Mouse (Mus musculus) right cerebral cortex, postnatal 4 days (tissue): ENCODE data around the gene Vps33a.

Experiments used
- DNase-seq: peaks from one replicate; pipeline ENCODE4 v3.0.0-alpha.2; 2022

The Vps33a gene

DNA sequence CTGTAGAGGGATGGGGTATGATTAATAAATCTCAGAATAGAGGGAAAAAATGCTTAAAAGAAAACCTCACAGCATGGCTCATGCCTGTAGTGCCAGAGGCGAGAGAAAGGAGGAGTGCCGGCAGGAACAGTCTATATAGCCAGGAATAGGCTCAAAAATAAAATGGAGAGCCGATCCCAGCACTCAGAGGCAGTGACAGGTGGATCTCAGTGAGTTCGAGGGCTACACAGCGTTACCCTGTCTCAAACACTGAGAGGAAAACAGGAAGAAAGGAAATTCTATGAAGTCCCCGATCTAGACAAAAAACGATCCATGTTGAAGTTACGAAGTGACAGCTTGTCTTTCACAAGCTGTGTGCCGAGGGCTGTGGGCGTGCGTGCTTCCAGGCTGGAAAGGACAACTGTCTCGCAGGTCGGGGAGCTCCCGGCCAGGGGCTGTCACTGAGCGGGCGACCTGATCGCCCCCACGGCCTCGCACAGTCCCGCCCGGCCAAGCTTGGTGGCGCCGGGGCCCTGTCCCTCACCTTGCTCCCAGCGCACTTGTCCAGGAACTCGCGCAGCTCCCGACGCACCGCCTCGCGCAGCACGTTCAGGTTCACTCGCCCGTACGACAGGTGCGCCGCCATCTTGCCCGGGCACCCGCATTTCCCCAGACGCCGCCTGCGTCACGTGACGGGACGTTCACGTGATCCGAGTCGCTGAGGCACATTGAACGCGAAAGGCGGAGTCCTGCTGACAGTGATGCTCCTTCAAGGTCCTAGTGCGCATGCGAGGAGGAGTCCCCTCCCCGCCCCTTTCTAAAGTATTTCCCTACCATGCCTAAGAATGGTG lies at the start of gene Vps33a:
Gene Vps33a (minus strand): TSS at position 682 of the 830 bp plus-strand sequence.
- peak; percentile 99 for DNase-seq

DNA sequence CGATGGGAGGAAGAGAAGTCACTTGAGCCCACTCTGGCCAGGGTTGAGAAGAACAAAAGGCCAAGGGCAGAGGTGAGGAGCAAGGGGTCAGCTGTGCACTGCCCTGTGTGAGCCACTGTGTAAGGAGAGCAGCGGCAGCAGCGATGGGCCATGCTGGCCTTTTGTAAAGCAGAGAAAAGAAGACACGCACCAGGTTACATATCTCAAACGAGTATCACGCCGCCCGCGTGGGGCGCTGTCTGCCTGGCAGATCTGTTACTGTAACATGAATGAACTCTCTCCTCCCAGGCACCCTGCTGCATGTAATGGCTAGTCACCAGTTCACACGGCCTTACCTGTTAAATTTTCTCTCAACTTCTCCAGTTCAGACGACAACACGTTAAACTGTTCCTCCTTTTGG lies 49.6 kb upstream of the Vps33a start:
- no peak for DNase-seq

DNA sequence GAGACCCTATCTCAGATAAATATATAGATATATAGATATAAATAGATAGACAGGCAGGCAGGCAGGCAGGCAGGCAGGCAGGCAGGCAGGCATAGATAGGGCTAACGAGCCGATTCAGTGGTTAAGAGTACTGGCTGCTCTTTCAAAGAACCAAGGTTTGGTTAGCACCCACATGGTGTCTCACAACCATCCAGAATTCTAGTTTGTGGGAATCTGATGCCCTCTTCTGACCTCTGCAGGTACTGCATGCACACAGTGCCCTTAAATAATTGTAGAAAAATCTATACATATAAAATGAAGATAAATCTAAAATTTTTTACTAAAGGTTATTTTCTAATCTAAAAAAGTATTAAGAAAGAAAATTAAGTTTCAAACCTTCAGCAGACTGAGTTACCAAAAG lies 45.7 kb upstream of the Vps33a start:
- DNase-seq: peak; percentile 32

DNA sequence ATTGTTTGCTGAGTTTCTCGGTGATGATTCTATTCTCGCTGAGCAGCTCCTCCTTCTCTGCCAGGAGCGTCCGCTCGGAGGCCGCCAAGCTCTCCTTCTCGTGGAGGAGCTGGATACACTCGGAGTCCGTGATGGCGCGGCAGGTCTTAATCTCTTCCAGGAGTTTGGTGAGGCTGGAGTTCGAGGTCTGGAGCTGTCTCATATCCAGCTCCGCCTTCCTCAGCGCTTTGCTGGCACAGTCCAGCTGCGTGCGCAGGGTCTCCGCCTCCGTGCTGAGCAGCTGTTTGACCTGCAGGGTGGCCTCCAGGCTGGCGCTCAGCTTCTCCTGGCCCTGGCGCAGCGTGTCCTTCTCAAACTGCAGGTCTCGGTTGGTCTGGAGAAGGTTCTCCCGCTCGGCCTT lies 41.4 kb upstream of the Vps33a start:
- DNase-seq: no peak

DNA sequence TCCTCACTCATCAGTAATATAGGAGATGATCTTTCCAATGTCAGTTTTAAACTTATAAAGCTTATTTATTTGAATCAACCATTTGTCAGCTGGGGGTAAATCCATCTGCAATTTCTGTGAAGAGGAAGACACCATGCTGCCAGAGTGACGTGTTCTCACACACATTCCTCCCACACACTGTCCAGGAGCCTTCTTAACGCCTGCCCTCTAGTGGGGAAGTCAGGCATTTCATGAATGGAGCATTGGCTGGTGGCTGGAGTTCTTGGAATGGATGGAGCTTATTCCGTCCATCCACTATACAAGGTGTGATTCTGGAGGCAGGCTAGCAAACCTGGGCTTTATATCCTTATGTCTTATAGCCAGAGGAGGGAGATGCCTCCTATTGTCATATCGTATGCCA lies 37.0 kb upstream of the Vps33a start:
- peak; percentile 80 for DNase-seq

DNA sequence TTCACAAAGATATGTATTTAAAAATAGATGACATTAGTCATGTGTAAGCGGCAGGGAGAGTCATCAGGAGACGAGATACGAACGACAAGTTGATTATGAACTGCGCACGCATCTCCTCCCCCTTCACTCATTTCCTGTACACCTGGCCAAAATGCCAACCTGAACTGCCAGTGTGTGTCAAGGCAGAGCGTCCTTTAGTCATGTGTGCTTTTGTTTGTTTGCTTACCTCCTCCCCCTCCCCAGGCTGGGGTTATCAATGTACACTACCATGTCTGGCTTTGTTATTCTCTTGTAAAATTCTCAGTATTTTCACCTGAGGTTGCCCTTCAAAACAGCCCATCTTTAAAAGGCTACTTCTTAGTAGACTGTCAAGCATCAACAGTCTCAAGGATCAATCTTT lies 36.6 kb upstream of the Vps33a start:
- DNase-seq: no peak

DNA sequence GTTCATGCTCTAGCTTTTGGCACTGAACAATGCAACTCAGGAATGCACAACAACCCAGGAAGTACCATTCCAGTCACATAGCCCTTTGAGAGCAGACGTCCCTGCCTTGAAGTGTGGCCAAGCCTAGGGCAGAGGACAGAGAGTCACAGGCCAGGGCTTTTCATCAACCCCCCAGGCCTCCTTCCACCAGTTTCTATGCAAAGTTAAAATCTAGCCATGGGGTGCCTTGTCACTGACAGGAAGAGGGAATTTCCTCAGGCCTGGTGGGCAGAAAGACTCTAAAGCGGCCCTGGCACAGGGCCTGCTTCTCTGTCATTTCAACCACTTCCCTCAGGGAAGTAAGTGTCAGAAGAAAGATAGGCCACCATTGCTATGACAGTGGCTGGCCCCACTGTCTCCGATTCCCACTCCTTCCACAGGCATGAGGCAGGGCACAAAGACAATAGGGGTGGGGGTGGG lies 34.4 kb upstream of the Vps33a start:
- DNase-seq: no peak

DNA sequence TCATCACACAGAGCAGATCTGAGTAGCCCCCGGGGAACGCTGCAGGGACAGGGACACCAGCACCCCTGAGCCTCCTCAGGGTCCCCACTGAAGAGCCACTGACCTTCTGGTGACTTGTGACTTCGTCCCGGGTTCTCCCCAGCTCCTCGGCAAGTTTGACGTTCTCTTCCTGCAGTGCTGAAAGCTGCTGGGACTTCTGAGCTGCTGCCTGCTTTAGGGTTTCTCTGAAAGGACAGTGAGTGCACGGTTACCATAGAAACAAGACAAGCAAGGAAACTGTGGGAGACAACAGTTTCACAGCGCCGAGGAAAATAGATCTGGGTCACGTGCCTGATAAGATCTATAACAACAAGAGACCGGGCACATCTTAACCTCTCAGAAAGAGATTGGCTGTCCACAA lies 30.7 kb upstream of the Vps33a start:
- no peak for DNase-seq

DNA sequence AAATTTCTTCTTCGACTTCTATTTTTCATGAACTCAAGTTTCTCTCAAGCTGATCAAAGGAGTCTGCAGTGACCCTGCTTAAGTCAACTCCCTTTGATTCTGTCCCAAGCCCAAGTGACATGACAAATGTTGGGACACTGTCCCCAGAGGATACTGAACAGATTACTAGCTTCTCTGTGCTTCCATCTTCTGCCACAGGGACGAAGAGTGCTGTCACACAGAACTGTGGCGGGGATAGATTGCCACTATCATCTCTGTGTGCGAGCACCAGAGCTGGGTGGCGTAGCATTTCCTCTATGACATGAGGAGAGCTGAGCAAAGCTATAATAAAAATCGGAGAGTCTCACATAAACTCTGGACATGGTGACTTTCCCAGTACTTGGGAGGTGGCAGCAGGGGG lies 29.3 kb upstream of the Vps33a start:
- no peak for DNase-seq

DNA sequence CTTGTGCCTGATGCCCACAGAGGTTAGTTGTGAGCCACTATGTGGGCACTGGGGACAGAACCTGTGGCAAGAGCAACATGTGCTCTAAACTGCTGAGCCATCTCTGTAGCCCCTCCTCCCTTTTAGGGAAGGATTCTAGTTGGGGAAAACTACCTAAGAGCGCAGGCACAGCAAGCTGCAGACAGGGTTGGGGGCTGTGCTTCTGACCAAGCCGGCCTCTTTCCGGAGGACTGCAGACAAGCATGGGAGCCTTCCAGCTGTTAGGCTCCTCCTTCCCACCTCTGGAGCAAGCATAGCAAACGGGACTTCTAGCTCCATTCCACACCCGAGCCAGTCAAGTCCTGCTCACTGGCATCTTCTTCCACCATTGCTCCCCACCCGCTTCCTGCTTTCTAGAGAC lies 26.5 kb upstream of the Vps33a start:
- DNase-seq: no peak

DNA sequence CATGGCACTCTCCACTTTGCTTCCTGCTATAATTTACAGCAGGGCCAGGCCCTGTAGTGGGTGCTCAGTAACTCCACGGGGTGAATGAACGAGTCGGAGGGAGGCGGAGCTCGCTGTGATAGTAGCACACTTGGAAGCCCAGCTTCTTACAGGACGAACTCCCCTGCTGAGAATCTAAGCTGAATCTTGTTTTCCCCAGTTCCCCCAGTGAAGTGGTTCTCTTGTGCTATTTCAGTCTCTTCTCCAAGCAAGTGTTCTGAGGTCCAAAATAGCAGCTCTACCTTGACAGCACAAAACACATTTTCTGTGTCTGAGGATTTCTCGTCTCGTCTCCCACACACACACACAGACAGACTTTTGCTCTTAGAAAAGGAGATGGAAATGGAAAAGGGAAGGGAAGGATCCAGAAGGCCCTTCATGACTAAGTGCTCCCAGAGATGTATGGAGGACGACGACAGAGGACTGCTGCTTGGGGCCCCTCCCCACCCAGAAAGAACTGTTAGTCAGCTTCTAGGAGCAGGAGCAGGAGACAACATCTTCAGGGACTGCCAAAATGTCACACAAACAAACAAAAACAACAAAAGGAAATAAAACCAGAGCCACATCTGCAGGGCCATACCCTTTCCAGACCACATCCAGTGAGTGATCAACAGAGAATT lies 20.9 kb upstream of the Vps33a start:
- no peak for DNase-seq

DNA sequence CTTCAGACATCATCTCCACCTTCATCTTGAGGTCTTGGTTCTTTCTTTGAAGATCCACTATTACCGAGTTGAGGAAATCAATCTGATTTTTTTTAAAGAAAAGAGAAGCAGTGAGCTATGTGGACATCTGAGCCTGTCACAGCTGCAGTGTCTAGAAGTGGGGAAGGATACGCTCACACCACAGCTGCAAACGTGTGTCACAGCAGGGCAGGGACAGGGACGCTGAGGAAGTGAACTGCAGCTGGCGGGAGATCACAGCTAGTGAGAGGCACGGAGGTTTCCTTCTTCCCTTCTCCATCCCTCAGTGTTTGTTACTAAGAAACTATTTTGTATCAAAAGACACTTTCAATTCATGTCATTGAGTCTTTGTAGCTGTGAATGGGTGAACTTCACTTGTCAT lies 7.2 kb upstream of the Vps33a start:
- no peak for DNase-seq

DNA sequence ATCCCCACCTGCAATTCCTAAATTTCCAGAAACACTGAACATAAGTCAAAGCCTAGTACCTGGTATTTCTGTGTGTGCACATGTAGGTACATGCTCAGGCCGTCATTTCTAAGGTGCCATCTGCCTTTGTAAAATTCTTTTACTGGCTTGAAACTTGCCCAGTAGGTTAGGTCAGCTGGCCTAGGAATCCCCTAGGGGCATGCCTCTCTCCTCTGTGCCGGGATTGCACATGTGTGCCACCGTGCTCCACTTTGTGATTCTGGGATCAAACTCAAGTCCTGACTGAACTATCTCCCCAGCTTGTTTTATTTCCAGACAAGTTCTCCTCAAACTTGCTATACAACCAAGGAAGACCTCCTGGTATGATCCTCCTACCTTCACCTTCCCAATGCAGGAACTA lies 3.9 kb upstream of the Vps33a start:
- DNase-seq: no peak

DNA sequence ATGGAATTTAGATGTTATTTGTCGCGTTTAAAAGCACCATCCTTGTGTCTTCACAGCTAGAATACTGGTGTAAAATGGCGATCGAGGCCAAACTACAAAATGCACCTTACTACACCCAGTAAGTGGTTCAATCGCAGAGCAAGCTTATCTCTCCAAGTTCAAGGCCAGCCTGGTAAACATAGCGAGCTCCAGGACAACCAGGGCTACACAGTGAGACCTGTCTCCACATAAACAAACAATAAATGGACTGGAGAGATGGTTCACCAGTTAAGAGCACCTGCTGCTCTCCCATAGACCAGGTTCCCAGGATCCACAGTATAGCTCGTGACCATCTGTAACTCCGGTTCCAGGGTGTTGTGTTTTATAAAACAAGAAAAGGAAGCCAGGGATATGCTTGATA lies 524 bp upstream of the Vps33a start:
- DNase-seq: no peak

DNA sequence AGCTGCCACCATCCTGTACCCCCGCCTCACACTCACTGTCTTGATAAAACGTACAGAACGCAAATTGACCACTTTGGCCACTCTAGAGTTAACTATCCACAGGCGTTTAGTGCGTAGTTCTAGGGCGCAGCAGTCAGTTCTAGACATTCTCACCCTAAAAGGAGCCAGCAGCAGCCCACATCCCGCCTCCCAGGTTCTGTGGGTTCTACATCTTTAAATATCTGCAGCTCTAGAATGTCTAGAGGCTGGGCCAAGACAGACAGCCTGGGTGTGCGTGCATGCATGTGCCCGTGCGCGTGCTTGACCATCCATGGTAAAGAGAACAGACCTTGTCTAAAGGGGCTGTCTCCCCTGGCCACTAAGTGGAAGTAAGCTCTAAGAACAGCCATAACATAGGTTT lies 11.7 kb downstream of the Vps33a start:
- no peak for DNase-seq

DNA sequence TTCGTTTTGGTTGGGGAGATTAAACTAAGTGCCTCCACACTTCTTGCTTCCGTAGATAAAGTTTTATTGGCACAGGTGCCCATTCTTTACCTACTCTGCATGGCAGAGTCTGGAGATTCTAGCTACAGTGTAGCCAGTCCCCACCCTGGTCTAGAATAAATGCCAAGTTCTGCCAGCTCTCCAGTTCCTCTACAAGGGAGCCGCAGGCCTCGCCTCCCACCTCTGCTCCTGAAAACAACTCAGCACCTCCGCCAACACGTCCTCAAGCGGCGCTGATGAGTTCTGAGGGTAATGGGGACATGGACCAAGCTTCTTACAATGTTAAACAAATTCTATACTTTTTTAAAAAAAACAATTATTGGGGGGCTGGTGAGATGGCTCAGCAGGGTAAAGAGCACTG lies 13.2 kb downstream of the Vps33a start:
- no peak for DNase-seq

DNA sequence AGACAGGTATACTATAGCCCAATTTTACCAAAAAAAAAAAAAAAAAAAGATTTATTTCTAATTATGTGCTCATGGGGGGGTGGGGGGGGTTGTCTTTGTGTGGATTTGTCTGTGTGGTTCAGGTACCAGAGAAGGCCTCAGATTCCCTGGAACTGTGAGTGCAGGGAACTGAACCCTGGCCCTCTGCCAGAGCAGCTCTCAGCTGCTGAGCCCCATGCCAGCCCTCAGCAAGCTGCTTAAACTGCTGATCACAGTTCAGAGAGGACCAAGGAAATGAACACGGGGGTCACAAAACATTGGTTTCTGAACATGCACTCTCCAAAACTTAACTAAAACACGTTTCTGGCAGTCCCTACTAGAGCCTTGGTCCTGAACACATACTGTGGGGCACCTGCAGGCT lies 16.4 kb downstream of the Vps33a start:
- DNase-seq: peak; percentile 62

DNA sequence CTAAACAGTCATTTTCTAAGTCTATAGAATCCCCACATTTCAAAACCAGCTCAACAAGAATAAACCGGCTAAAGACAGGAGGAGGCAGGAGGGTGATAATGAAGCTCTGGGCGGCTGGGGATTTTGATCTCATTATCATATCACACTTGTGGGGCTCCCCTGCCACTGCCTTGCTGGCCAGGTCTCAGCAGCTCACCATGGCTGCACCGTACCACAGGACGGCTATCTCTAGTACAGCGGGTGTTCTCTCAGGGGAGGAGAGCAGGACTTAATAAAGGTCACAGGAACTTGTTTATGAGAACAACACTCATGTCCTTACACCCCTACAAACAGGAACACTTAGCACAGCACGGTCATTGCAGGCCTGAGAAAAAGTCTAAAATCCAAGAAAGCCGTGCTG lies 17.1 kb downstream of the Vps33a start:
- DNase-seq: no peak

DNA sequence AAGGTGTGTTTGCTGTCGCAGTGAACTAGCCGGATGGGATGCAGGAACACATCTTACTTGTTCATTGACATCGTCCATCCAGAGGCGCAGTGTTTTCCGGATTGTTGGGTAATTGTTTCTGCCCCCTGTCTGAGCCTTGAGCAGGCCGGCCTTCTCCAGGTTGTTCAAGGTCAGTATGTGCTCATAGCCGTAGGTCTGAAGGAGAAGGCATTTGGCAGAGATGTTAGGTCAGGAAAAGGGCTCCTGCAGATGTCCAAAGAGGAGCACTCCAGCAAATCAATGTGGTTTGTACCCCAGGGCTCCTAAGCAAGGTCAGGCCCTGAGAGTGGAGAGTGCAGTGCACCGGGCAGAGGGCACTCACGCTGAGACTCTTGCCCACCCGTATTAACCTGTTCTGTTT lies 39.0 kb downstream of the Vps33a start:
- DNase-seq: no peak

DNA sequence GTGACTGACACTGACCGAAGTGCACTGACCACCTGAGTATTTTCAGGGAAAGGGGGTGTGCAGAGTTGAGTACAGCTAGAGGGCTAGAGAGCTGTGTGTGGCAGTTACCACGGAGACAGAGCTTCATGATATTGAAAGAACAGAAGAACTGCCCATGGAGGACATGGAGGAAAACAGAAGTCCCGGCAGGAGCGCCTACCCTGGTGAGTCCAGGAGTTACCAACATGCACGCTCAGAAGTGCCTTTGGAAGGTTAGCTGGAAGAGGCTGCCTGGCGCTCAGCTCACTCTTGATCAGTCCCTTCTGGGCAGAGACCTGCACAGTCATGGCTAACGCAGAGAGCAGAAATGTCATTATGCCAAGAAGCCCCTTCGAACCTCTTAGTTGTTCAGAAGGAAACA lies 42.8 kb downstream of the Vps33a start:
- no peak for DNase-seq

DNA sequence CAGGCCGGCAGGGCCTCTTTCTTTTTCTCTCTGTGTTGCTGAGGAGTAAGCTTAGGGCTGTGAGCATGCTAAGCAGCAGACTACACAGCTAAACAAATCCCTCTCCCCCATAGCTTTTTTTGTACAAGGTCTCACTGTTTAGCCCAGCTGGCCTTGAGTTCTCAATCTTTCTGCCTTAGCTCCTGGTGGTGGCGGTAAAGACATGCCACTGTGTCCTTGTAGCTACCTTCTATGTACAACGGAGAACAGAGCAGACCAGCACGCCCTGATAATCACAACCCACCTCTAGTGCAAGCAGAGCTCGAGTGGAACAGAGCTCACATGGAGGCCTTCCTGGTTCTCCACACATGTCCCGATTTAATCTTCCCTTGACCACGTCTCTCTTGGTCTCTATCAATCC lies 44.2 kb downstream of the Vps33a start:
- no peak for DNase-seq

DNA sequence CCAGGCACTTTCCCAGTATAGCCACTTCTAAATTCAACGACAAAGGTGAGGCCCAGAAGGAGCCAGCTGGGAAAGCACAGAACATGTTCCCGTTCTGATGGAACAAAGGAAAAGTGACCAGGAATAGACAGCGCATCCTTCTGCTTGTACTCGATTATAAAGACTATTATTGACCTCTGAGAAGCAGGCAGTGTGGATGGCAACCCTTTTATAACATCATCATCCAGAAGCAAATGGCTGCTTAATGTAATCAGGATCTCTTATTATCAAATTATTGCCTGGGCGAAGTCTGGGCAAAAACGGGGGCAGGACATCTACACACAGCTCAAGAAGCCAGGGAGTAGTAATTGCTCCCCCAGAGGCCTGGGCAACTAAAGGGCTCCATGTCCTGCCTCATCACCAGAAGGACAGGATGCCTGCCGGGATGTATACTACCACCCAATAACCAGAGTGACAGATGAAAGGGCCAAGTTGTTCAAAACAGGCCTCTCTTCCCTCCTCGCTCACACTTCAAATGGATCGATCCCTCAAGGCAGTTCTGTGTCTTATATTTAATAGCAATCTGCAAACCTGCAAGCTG lies 46.8 kb downstream of the Vps33a start:
- no peak for DNase-seq

DNA sequence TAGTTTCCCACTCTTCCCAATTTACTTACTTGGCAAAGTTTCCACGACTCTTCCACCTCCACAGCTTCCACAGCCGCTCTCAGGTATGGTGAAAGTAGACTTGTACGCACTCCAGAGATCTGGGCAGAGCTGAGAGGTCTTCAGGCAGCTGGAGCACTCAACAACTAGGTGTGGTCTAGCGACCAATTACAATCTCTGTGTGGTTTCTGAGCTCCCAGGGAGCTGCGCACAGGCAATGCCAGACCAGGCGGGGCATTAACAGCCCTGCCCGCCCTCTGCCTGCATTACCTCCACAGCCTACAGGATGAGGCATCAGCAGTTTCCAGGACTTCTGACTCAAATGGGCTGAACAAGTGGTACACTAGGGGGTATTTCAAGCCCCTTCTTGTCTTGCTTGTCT lies 47.6 kb downstream of the Vps33a start, which contains the start of gene Gm49027:
Gene Gm49027 (minus strand): TSS at position 208 of the 400 bp plus-strand sequence.
- DNase-seq: no peak

DNA sequence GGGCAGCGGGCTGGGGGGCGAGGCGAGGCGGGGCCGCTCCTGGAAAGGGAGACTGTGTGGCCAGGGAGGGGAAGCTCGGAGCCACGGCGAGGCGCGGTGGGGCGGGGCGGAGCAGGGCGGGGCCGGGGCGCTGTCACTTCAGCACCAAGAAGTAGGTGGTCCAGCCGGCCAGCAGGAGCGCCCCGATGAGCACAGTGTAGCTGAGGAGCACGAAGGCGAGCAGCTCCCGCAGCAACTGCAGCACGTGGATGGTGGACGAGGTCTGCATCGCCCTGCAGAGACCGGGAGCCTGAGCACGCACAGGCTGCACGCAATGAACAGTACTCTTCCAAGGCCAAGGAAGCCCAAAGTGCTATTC lies 48.5 kb downstream of the Vps33a start:
- no peak for DNase-seq
